Mouse (Mus musculus) ES-E14 (cell line): ENCODE measurements around the gene Atxn1.

Experiments
- CHD2 ChIP-seq: IDR thresholded peaks from 2 replicates; pipeline ENCODE4 v1.6.1; 2014; ENCODE audit warnings: mild to moderate bottlenecking, low read depth, low read length, inconsistent platforms
- HCFC1 ChIP-seq: IDR thresholded peaks from 2 replicates; pipeline ENCODE4 v1.6.1; 2012; ENCODE audit warnings: low read length, inconsistent platforms, borderline replicate concordance; ENCODE audit not compliant: insufficient read depth
- ZC3H11A ChIP-seq: IDR thresholded peaks from 2 replicates; pipeline ENCODE4 v1.6.1; 2012; ENCODE audit warnings: low read depth, mild to moderate bottlenecking, inconsistent platforms, low read length, borderline replicate concordance
- ZNF384 ChIP-seq: IDR thresholded peaks from 2 replicates; pipeline ENCODE4 v1.6.1; 2012; ENCODE audit warnings: low read depth, low read length, inconsistent platforms

DNA sequence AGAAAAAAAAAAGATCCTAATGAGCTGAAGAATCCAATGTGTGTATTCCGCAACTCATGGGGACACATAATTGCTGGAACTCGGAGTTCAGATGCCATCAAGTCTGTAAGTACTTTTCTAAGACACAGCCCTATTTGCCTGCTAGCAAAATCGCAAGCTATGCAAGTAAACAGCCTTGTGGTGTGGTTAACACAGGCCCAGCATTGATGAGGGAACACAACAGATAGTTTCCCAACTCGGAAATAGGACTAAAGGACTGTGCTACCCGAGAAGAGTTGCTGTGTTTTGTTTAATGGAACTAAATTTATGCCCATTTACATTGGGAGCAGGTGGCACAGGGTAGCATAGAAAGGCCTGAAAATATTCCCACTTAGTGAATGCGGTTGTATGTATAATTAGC, 214.2 kb downstream of the Atxn1 start:
- no peak for TF ChIP-seq HCFC1
- no peak for TF ChIP-seq ZNF384
- no peak for TF ChIP-seq CHD2
- TF ChIP-seq ZC3H11A, result no peak
